ENCODE assay signal across 10 mouse cellular contexts in genomic region chr7:135410237-135410965, GRCm38 (mm10). TPM values are rescaled to one million over a fixed set of nuclear protein-coding genes. Genes with fewer than 3 reads are reported as not detected.
DNase-seq lines count a peak whose midpoint lies in the region; ATAC-seq lines count a peak whose summit lies in the region.
"Had no signal": no experiment of that assay in that cellular context is flagged by ENCODE, and none has a peak within 500 bp of the region (broad histone marks: within the 10 kb centered on the region; RNA-seq: fewer than 3 reads in every experiment).

TSS of gene Foxi2 (plus strand) at chr7:135410308.

- peak within 1 kb of the TSS in 1 of 2 experiments; percentile 3; a peak in 2 of 4 replicates for H3K4me3 ChIP-seq in heart, embryonic 14.5 days (ENCODE audit: control insufficient read depth in 1 of 2, insufficient read depth in 1 of 2, low read depth in 1 of 2, low read length in 2 of 2)

- no peaks in the 10 kb centered on the region for H3K36me3 ChIP-seq in heart, embryonic 14.5 days (ENCODE audit: control insufficient read depth, insufficient read depth, low read length)

- H3K9me3 ChIP-seq in heart, embryonic 14.5 days (ENCODE audit: control insufficient read depth, low read length) = no peaks in the 10 kb centered on the region

- peaks cover 0 to 3% of the 10 kb centered on the region in 2 experiments; a peak in 1 of 4 replicates for H3K4me1 ChIP-seq in heart, embryonic 14.5 days (ENCODE audit: control insufficient read depth in 2 of 2, insufficient read depth in 2 of 2, low read length in 2 of 2)

- H3K27ac ChIP-seq in heart, embryonic 14.5 days (replicated peaks in 1 of 2; ENCODE audit: control insufficient read depth in 1 of 2, insufficient read depth in 1 of 2, low read depth in 2 of 2, low read length in 2 of 2) = no peak within 1 kb of the TSS

- ATAC-seq in heart, embryonic 14.5 days (ENCODE audit: insufficient number of reproducible peaks, insufficient read depth, low FRiP score, low read depth) = no peak

- H3K27me3 ChIP-seq in heart, embryonic 14.5 days (ENCODE audit: control insufficient read depth, insufficient read depth, low read length) = peaks cover 51% of the 10 kb centered on the region

- no peak within 1 kb of the TSS for H3K9ac ChIP-seq in heart, embryonic 14.5 days (ENCODE audit: low read length)

- no peak for DNase-seq in heart, adult 9 months (ENCODE audit: low spot score in 2 of 2)
- DNase-seq in 3134 (ENCODE audit: extremely low read depth, insufficient read length, low spot score) = peak; percentile 6
- DNase-seq in embryo, embryonic 9.5 days (ENCODE audit: extremely low spot score) = peak; percentile 22
- DNase-seq in kidney, postnatal 4 days = peak; percentile 21 to 24
- no peak for DNase-seq in frontal cortex, postnatal 25 days (ENCODE audit: low spot score in 2 of 2)
- no peak for DNase-seq in urinary bladder, postnatal 14 days (ENCODE audit: low spot score)
- no peak for DNase-seq in layer of hippocampus, adult 9-10 months (ENCODE audit: low spot score)

- H3K4me2 ChIP-seq in heart, embryonic 14.5 days (ENCODE audit: low read length) = peak within 1 kb of the TSS; percentile 41

- WGBS in heart, embryonic 14.5 days = 1% methylated on average over 48 of the region's 51 CpGs

RNA-seq across cellular contexts. Expression of gene Foxi2, which starts in this region (rescaled TPM):
- not detected in 2 replicates for polyA plus RNA-seq in heart, embryonic 14.5 days (2014; fragmentation: Nextera tagmentation; extraction: Ambion mirVana)
- polyA plus RNA-seq: large intestine, adult 2 months; small intestine, adult 2 months had no signal

Comparison
In these comparisons a context has a peak if more than half of its experiments do, and no peak if none do; other contexts are left out.
1. DNase-seq: peak in 3134 (single experiment), embryo, embryonic 9.5 days (single experiment) and kidney, postnatal 4 days (2 of 2); none in heart, adult 9 months (0 of 2), frontal cortex, postnatal 25 days (0 of 2), urinary bladder, postnatal 14 days (single experiment) and layer of hippocampus, adult 9-10 months (single experiment).